Mouse (Mus musculus): ENCODE results near the gene Dcdc2a. TPM values are rescaled to one million over a fixed set of nuclear protein-coding genes. Genes with fewer than 3 reads are reported as not detected.
A peak's percentile ranks its signal among the peaks of the same experiment; 100 is the strongest.

The Dcdc2a gene
- total and polyA plus RNA-seq, 2 experiments = 0.29 to 0.83 TPM

- no peak for DNase-seq (ENCODE audit: extremely low read depth, low read depth, low spot score)
- H3K79me2 ChIP-seq (ENCODE audit: control insufficient read depth, insufficient read depth, low read length) = no peaks in the 10 kb centered on the region
- H3K4me3 ChIP-seq (ENCODE audit: insufficient read depth, low read depth, low read length) = no peak overlapping the region
- 89% methylated on average over 5 of the region's 5 CpGs for WGBS
- H3K36me3 ChIP-seq (ENCODE audit: control insufficient read depth, insufficient read depth, low read length) = no peaks in the 10 kb centered on the region
- H3K9ac ChIP-seq (ENCODE audit: low read depth, low read length) = no peak overlapping the region
- TF ChIP-seq CTCF (IDR thresholded peaks at IDR 0.05; ENCODE audit: low read depth, low read length) (no peak), POLR2A (IDR thresholded peaks at IDR 0.05; ENCODE audit: extremely low read depth, insufficient read depth, low read length) (no peak)
- H3K27me3 ChIP-seq (ENCODE audit: control insufficient read depth, insufficient read depth, low read length) = peaks cover 4% of the 10 kb centered on the region; the same call in 1 of the 2 replicates
- no peak overlapping the region for H3K27ac ChIP-seq (replicated peaks; ENCODE audit: insufficient read depth, low read depth, low read length)
- H3K4me1 ChIP-seq (ENCODE audit: control insufficient read depth, insufficient read depth, low read length) = no peaks in the 10 kb centered on the region
Observed at GRCm38 (mm10) chr13:25052671-25053070, 3.1 kb upstream of the Dcdc2a start.

- peak; percentile 40 for TF ChIP-seq CTCF (IDR thresholded peaks at IDR 0.05; ENCODE audit: low read depth, low read length)
- no peak for TF ChIP-seq POLR2A (IDR thresholded peaks at IDR 0.05; ENCODE audit: extremely low read depth, insufficient read depth, low read length)
- peaks cover 4% of the 10 kb centered on the region; the same call in 1 of the 2 replicates for H3K27me3 ChIP-seq (ENCODE audit: control insufficient read depth, insufficient read depth, low read length)
- H3K4me3 ChIP-seq (ENCODE audit: insufficient read depth, low read depth, low read length) = peak overlapping the region; percentile 46; the same call in 1 of the 2 replicates
- no peak overlapping the region for H3K27ac ChIP-seq (replicated peaks; ENCODE audit: insufficient read depth, low read depth, low read length)
- WGBS = 2% methylated on average over 35 of the region's 35 CpGs
- peak; percentile 17 for DNase-seq (ENCODE audit: extremely low read depth, low read depth, low spot score)
- H3K79me2 ChIP-seq (ENCODE audit: control insufficient read depth, insufficient read depth, low read length) = no peaks in the 10 kb centered on the region
- no peak overlapping the region for H3K9ac ChIP-seq (ENCODE audit: low read depth, low read length)
- H3K36me3 ChIP-seq (ENCODE audit: control insufficient read depth, insufficient read depth, low read length) = no peaks in the 10 kb centered on the region
- H3K4me1 ChIP-seq (ENCODE audit: control insufficient read depth, insufficient read depth, low read length) = no peaks in the 10 kb centered on the region
Observed at GRCm38 (mm10) chr13:25055111-25055554, 671 bp upstream of the Dcdc2a start.

GRCm38 (mm10) chr13:25066659-25067058, 10.9 kb downstream of the Dcdc2a start:
- Histone ChIP-seq H3K4me3 (ENCODE audit: insufficient read depth, low read depth, low read length) (no peak overlapping the region), H3K9ac (ENCODE audit: low read depth, low read length) (no peak overlapping the region), H3K36me3 (ENCODE audit: control insufficient read depth, insufficient read depth, low read length) (no peaks in the 10 kb centered on the region), H3K79me2 (ENCODE audit: control insufficient read depth, insufficient read depth, low read length) (no peaks in the 10 kb centered on the region), H3K27me3 (ENCODE audit: control insufficient read depth, insufficient read depth, low read length) (no peaks in the 10 kb centered on the region), H3K4me1 (ENCODE audit: control insufficient read depth, insufficient read depth, low read length) (no peaks in the 10 kb centered on the region), H3K27ac (replicated peaks; ENCODE audit: insufficient read depth, low read depth, low read length) (no peak overlapping the region)
- WGBS = 98% methylated on average over 2 of the region's 2 CpGs
- DNase-seq (ENCODE audit: extremely low read depth, low read depth, low spot score) = no peak
- no peak for TF ChIP-seq POLR2A (IDR thresholded peaks at IDR 0.05; ENCODE audit: extremely low read depth, insufficient read depth, low read length)
- TF ChIP-seq CTCF (IDR thresholded peaks at IDR 0.05; ENCODE audit: low read depth, low read length) = no peak

GRCm38 (mm10) chr13:25067183-25067582, 11.4 kb downstream of the Dcdc2a start:
- no peak overlapping the region for H3K9ac ChIP-seq (ENCODE audit: low read depth, low read length)
- no peak for DNase-seq (ENCODE audit: extremely low read depth, low read depth, low spot score)
- TF ChIP-seq CTCF (IDR thresholded peaks at IDR 0.05; ENCODE audit: low read depth, low read length) (no peak), POLR2A (IDR thresholded peaks at IDR 0.05; ENCODE audit: extremely low read depth, insufficient read depth, low read length) (no peak)
- no peaks in the 10 kb centered on the region for H3K27me3 ChIP-seq (ENCODE audit: control insufficient read depth, insufficient read depth, low read length)
- H3K27ac ChIP-seq (replicated peaks; ENCODE audit: insufficient read depth, low read depth, low read length) = no peak overlapping the region
- H3K79me2 ChIP-seq (ENCODE audit: control insufficient read depth, insufficient read depth, low read length) = no peaks in the 10 kb centered on the region
- 83% methylated on average over 4 of the region's 4 CpGs for WGBS
- H3K36me3 ChIP-seq (ENCODE audit: control insufficient read depth, insufficient read depth, low read length) = no peaks in the 10 kb centered on the region
- no peaks in the 10 kb centered on the region for H3K4me1 ChIP-seq (ENCODE audit: control insufficient read depth, insufficient read depth, low read length)
- H3K4me3 ChIP-seq (ENCODE audit: insufficient read depth, low read depth, low read length) = no peak overlapping the region

GRCm38 (mm10) chr13:25069765-25070164, 14.0 kb downstream of the Dcdc2a start:
- no peaks in the 10 kb centered on the region for H3K27me3 ChIP-seq (ENCODE audit: control insufficient read depth, insufficient read depth, low read length)
- no peak overlapping the region for H3K27ac ChIP-seq (replicated peaks; ENCODE audit: insufficient read depth, low read depth, low read length)
- no peak overlapping the region for H3K4me3 ChIP-seq (ENCODE audit: insufficient read depth, low read depth, low read length)
- DNase-seq (ENCODE audit: extremely low read depth, low read depth, low spot score) = no peak
- TF ChIP-seq CTCF (IDR thresholded peaks at IDR 0.05; ENCODE audit: low read depth, low read length) (no peak), POLR2A (IDR thresholded peaks at IDR 0.05; ENCODE audit: extremely low read depth, insufficient read depth, low read length) (no peak)
- H3K4me1 ChIP-seq (ENCODE audit: control insufficient read depth, insufficient read depth, low read length) = no peaks in the 10 kb centered on the region
- no peak overlapping the region for H3K9ac ChIP-seq (ENCODE audit: low read depth, low read length)
- 80% methylated on average over 4 of the region's 4 CpGs for WGBS
- H3K79me2 ChIP-seq (ENCODE audit: control insufficient read depth, insufficient read depth, low read length) = no peaks in the 10 kb centered on the region
- H3K36me3 ChIP-seq (ENCODE audit: control insufficient read depth, insufficient read depth, low read length) = no peaks in the 10 kb centered on the region

- no peaks in the 10 kb centered on the region for H3K79me2 ChIP-seq (ENCODE audit: control insufficient read depth, insufficient read depth, low read length)
- no peak for DNase-seq (ENCODE audit: extremely low read depth, low read depth, low spot score)
- TF ChIP-seq POLR2A (IDR thresholded peaks at IDR 0.05; ENCODE audit: extremely low read depth, insufficient read depth, low read length) (no peak), CTCF (IDR thresholded peaks at IDR 0.05; ENCODE audit: low read depth, low read length) (no peak)
- 91% methylated on average over 4 of the region's 4 CpGs for WGBS
- H3K27ac ChIP-seq (replicated peaks; ENCODE audit: insufficient read depth, low read depth, low read length) = no peak overlapping the region
- H3K4me3 ChIP-seq (ENCODE audit: insufficient read depth, low read depth, low read length) = no peak overlapping the region
- no peaks in the 10 kb centered on the region for H3K27me3 ChIP-seq (ENCODE audit: control insufficient read depth, insufficient read depth, low read length)
- H3K9ac ChIP-seq (ENCODE audit: low read depth, low read length) = no peak overlapping the region
- no peaks in the 10 kb centered on the region for H3K36me3 ChIP-seq (ENCODE audit: control insufficient read depth, insufficient read depth, low read length)
- H3K4me1 ChIP-seq (ENCODE audit: control insufficient read depth, insufficient read depth, low read length) = no peaks in the 10 kb centered on the region
Observed at GRCm38 (mm10) chr13:25070791-25071190, 15.0 kb downstream of the Dcdc2a start.

All from liver, adult 2 months (tissue).